Mouse (Mus musculus) cerebellum, adult 2 months (tissue): ENCODE data around the gene Tnp2. TPM values are rescaled to one million over a fixed set of nuclear protein-coding genes. Genes with fewer than 3 reads are reported as not detected.

Experiments
- DNase-seq, 2 experiments: peaks; one replicate each; pipeline ENCODE4 v3.0.0; 2021
- H3K27ac ChIP-seq: fragments of 200-500 bp; 2 replicates; pipeline ENCODE4 v1.5.1; 2012; ENCODE audit warnings: low read length, control low read depth, inconsistent platforms; ENCODE audit not compliant: insufficient read depth
- H3K27me3 ChIP-seq: fragments of 200-500 bp; 2 replicates; pipeline ENCODE4 v1.6.1; 2012; ENCODE audit warnings: inconsistent platforms, mild to moderate bottlenecking, low read length, moderate library complexity; ENCODE audit not compliant: control insufficient read depth, insufficient read depth
- H3K4me1 ChIP-seq: fragments of 200-500 bp; 2 replicates; pipeline ENCODE4 v1.6.1; 2011; ENCODE audit warnings: low read length; ENCODE audit not compliant: control insufficient read depth, insufficient read depth
- H3K4me3 ChIP-seq: fragments of 200-500 bp; replicated peaks from 2 replicates; pipeline ENCODE3; 2011; ENCODE audit warnings: mild to moderate bottlenecking, low read depth, low read length, control low read depth; ENCODE audit not compliant: insufficient read depth
- CTCF ChIP-seq: fragments of 200-500 bp; IDR thresholded peaks from 2 replicates; pipeline ENCODE4 v1.5.1; 2011; ENCODE audit warnings: low read depth, mild to moderate bottlenecking, control low read depth, low read length, moderate library complexity, borderline replicate concordance; ENCODE audit not compliant: insufficient read depth
- POLR2A ChIP-seq: fragments of 200-500 bp; IDR thresholded peaks from 2 replicates; pipeline ENCODE4 v1.6.1; 2011; ENCODE audit warnings: low read length, control low read depth, borderline replicate concordance; ENCODE audit not compliant: insufficient read depth
- WGBS: fragments of 180-500 bp; shearing (Covaris S2); methylation state at CpG from one replicate; pipeline ENCODE4 v1.1.7; 2018; 5-methylcytosine and 5-hydroxymethylcytosine counted together
- polyA plus RNA-seq: library from polyadenylated mRNA; depleted of rRNA; stranded (reverse); fragments of >200 nt; gene quantifications from 2 replicates; pipeline ENCODE4 v1.2.3, GENCODE M21; 2012; rRNA removed

Tnp2 gene
- polyA plus RNA-seq, 1 experiment = not detected

GRCm38 (mm10) chr16:10756168-10756567 is 32.3 kb downstream of the Tnp2 start:
- no peaks in the 10 kb centered on the region for H3K4me1 ChIP-seq
- H3K4me3 ChIP-seq = no peak overlapping the region
- WGBS = 73% methylated on average over 6 of the region's 6 CpGs
- DNase-seq = no peak
- H3K27ac ChIP-seq = no peak overlapping the region
- TF ChIP-seq POLR2A (no peak), CTCF (no peak)
- no peaks in the 10 kb centered on the region for H3K27me3 ChIP-seq

GRCm38 (mm10) chr16:10754521-10755296 is 33.8 kb downstream of the Tnp2 start:
- DNase-seq = no peak
- Histone ChIP-seq H3K27me3 (no peaks in the 10 kb centered on the region), H3K27ac (no peak overlapping the region), H3K4me1 (peaks cover 5% of the 10 kb centered on the region), H3K4me3 (no peak overlapping the region)
- no peak for TF ChIP-seq POLR2A
- TF ChIP-seq CTCF = no peak
- 92% methylated on average over 3 of the region's 3 CpGs for WGBS

GRCm38 (mm10) chr16:10749824-10750223 is 38.6 kb downstream of the Tnp2 start:
- Histone ChIP-seq H3K27me3 (no peaks in the 10 kb centered on the region), H3K4me1 (peaks cover 10% of the 10 kb centered on the region), H3K27ac (no peak overlapping the region), H3K4me3 (no peak overlapping the region)
- no peak for TF ChIP-seq CTCF
- no peak for TF ChIP-seq POLR2A
- peak; percentile 80 to 83 for DNase-seq
- 11% methylated on average over 7 of the region's 7 CpGs for WGBS

GRCm38 (mm10) chr16:10749226-10749625 is 39.2 kb downstream of the Tnp2 start:
- DNase-seq = peak in 1 of 2 experiments; percentile 18
- Histone ChIP-seq H3K4me3 (no peak overlapping the region), H3K4me1 (peaks cover 10% of the 10 kb centered on the region), H3K27ac (no peak overlapping the region), H3K27me3 (no peaks in the 10 kb centered on the region)
- WGBS = 80% methylated on average over 7 of the region's 7 CpGs
- no peak for TF ChIP-seq POLR2A
- no peak for TF ChIP-seq CTCF

- no peak for DNase-seq
- TF ChIP-seq POLR2A = no peak
- TF ChIP-seq CTCF = no peak
- Histone ChIP-seq H3K4me1 (no peaks in the 10 kb centered on the region), H3K27me3 (no peaks in the 10 kb centered on the region), H3K4me3 (no peak overlapping the region), H3K27ac (no peak overlapping the region)
- WGBS = 88% methylated on average over 2 of the region's 2 CpGs
Measured at GRCm38 (mm10) chr16:10741082-10741481, 47.4 kb downstream of the Tnp2 start.

GRCm38 (mm10) chr16:10739854-10740398 is 48.5 kb downstream of the Tnp2 start:
- 64% methylated on average over 9 of the region's 9 CpGs for WGBS
- no peak overlapping the region for H3K27ac ChIP-seq
- no peaks in the 10 kb centered on the region for H3K4me1 ChIP-seq
- TF ChIP-seq CTCF (no peak), POLR2A (no peak)
- DNase-seq = no peak
- H3K4me3 ChIP-seq = no peak overlapping the region
- H3K27me3 ChIP-seq = no peaks in the 10 kb centered on the region

GRCm38 (mm10) chr16:10738866-10739265 is 49.6 kb downstream of the Tnp2 start:
- Histone ChIP-seq H3K27me3 (no peaks in the 10 kb centered on the region), H3K4me1 (no peaks in the 10 kb centered on the region), H3K4me3 (no peak overlapping the region), H3K27ac (no peak overlapping the region)
- no peak for DNase-seq
- WGBS = 78% methylated on average over 3 of the region's 3 CpGs
- TF ChIP-seq CTCF (no peak), POLR2A (no peak)

Other genes starting within 250 kb of the Tnp2 start
- gene Dexi, start 245.6 kb downstream of the Tnp2 start, polyA plus RNA-seq = 126 and 143 TPM in 2 replicates
- gene Clec16a, start 243.3 kb downstream of the Tnp2 start, polyA plus RNA-seq = 48.7 and 51.2 TPM in 2 replicates
- 1.1 and 1.3 TPM in 2 replicates for gene Socs1, start 3.1 kb downstream of the Tnp2 start, polyA plus RNA-seq
- not detected in 2 replicates for gene Prm3, start 2.3 kb upstream of the Tnp2 start, polyA plus RNA-seq
- gene Prm2, start 7.5 kb upstream of the Tnp2 start, polyA plus RNA-seq = not detected in 2 replicates
- gene Prm1, start 17.2 kb upstream of the Tnp2 start, polyA plus RNA-seq = not detected in 2 replicates
- gene Gm11172, start 24.3 kb upstream of the Tnp2 start, polyA plus RNA-seq = not detected in 2 replicates
- 0.52 and 0.74 TPM in 2 replicates for gene Rmi2, start 46.4 kb upstream of the Tnp2 start, polyA plus RNA-seq